Mouse (Mus musculus): ENCODE measurements around the gene 4930579F01Rik.

The 4930579F01Rik gene

GRCm38 (mm10) chr3:138119444-138120105 is 74.0 kb downstream of the 4930579F01Rik start:
- in situ Hi-C loops (cut with MboI; ENCODE audit: unreplicated experiment in 2 of 2): no loop called here

GRCm38 (mm10) chr3:138118831-138119230 is 74.8 kb downstream of the 4930579F01Rik start:
- in situ Hi-C loops (cut with MboI; ENCODE audit: unreplicated experiment in 2 of 2): no loop called here

- in situ Hi-C loops (cut with MboI; ENCODE audit: unreplicated experiment in 2 of 2): no loop called here
These were observed 75.2 kb downstream of the 4930579F01Rik start for GRCm38 (mm10) chr3:138118392-138118791.

- in situ Hi-C loops (cut with MboI; ENCODE audit: unreplicated experiment in 2 of 2): no loop called here
These were observed 76.8 kb downstream of the 4930579F01Rik start for GRCm38 (mm10) chr3:138116871-138117270.

- in situ Hi-C loops (cut with MboI; ENCODE audit: unreplicated experiment in 2 of 2): no loop called here
These were observed 79.5 kb downstream of the 4930579F01Rik start for GRCm38 (mm10) chr3:138114106-138114505.
